Mouse (Mus musculus) brain, adult 2 months (tissue): ENCODE results near the gene Dhps.
"Not testable (repeated sequence)": the region's sequence is repeated elsewhere in the genome, so short reads cannot be mapped to it uniquely, and the experiment has no call there.

Source experiments
- DNase-seq: peaks from one replicate; pipeline ENCODE4 v3.0.0; 2011; ENCODE audit warnings: low read depth, low spot score

Gene Dhps

DNA sequence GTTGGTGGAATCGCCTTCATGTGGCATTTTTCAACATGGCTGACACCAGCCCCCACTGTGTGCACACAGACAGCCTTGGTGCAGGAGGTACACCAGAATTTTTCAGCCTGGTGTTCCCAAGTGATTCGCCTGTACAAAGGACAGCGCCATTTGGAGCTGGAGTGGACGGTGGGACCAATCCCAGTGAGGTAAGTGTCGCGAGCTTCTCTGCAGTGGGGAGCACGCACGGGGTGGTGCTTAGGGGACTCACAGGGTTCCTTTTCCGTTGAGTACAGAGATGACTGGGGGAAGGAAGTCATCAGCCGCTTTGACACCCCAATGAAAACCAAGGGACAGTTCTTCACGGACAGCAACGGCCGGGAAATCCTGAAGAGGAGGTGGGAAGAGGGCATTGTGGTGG is 23.5 kb downstream of the Dhps start:
- DNase-seq: no peak

GRCm38 (mm10) chr8:85095566-85095965 is 24.0 kb downstream of the Dhps start:
- no peak for DNase-seq

GRCm38 (mm10) chr8:85096196-85096595 is 24.6 kb downstream of the Dhps start:
- DNase-seq: no peak

DNA sequence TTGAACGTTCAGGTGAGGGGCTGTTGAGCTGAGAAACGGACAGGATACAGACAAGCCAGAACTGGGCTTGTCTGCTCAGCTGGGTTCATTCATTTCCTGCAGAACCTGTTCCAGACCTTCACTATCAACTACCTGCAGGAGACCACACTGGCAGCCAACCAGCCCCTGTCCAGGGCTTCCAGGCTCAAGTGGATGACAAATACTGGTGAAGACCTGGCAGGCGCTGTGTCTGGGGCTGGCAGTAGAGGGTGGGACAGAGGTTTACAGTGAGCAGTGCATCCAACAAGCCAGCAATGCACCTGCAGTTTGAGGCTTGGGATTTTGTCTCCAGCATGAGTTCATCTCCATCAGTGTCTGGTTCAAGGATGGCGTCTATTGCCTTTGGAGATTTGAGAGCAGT is 25.3 kb downstream of the Dhps start:
- DNase-seq: no peak

GRCm38 (mm10) chr8:85100076-85100665 is 28.6 kb downstream of the Dhps start:
- DNase-seq: no peak

GRCm38 (mm10) chr8:85113241-85113640 is 41.7 kb downstream of the Dhps start:
- no peak for DNase-seq

GRCm38 (mm10) chr8:85115501-85115900 is 43.9 kb downstream of the Dhps start:
- DNase-seq: no peak

DNA sequence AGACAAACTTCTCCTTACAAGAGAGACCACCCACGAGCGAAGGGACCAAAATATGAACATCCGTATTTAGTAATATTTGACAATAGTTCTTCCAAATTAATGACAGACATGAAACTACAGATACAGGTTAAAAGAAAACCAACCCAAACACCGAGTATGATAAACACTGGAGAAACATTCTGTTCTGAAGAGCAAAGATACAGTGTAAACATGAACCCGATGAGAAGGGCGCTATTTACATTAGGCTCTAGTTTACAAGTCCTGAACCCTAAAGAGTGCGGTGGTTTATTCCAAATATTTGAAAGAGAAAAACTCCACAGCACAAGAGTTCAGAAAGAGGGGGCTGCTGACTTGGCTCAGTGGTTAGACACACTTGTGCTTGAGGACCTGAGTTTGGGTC is 45.4 kb downstream of the Dhps start:
- DNase-seq: no peak

- DNase-seq: peak; percentile 95
These were observed 47.8 kb downstream of the Dhps start for GRCm38 (mm10) chr8:85119052-85119981.

- DNase-seq: not testable (repeated sequence)
These were observed 48.7 kb downstream of the Dhps start for GRCm38 (mm10) chr8:85120251-85120650.

DNA sequence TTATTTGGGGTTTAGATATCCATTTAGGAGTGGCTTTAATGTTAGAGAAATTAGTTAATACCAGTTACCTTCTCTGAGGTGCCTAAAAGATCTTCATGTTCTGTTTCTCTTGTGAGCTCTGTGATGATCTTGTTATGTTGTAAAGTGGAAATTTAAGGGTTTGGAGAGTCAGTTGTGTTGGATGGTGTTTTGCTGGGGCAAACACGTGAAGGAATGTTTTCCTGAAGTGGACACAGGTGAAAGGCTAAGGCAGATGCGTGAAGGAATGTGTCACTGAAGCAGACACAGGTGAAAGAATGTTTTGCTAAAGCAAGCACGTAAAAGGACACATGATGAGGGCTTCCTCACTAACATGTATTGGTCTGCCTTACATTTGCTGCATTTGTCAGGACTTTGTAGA is 51.4 kb downstream of the Dhps start, which contains the start of gene Zfp791:
TSS of gene Zfp791 (minus strand) at position 101 of the 400 bp plus-strand sequence.
- no peak for DNase-seq

DNA sequence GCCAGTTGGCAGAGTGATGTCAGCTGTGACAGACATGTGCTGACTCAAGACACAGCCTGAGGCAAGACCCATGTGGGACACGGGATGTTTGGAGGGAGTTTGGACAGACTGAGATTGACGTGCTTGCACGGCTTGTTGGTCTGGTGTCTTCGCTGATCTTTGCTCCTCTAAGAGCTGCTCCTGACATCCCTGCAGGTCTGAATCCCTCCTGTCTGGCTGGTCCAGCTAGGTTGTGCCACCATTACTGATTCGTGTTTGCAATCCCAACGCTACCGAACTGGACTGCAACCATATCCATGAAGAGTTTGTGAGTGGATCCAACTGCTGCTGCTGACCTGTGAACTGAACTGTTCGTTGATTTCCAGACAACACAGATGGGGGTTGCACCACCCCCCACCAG is 52.1 kb downstream of the Dhps start:
- DNase-seq: no peak
